Mouse (Mus musculus) CD4-positive, CD25-positive, alpha-beta regulatory T cell, adult 2 months (primary cell): ENCODE measurements at regions not wholly inside any gene's neighbourhood (a gene's known extent, or its start where the extent isn't known, plus 50 kb on each side); places are given as distances from the start of the nearest gene placed in this dataset.
"Not testable (repeated sequence)": the region's sequence is repeated elsewhere in the genome, so short reads cannot be mapped to it uniquely, and the experiment has no call there.

Source experiments
- DNase-seq: peaks from one replicate; pipeline ENCODE4 v3.0.0-alpha.2; 2012; ENCODE audit warnings: low read depth, low spot score

DNA sequence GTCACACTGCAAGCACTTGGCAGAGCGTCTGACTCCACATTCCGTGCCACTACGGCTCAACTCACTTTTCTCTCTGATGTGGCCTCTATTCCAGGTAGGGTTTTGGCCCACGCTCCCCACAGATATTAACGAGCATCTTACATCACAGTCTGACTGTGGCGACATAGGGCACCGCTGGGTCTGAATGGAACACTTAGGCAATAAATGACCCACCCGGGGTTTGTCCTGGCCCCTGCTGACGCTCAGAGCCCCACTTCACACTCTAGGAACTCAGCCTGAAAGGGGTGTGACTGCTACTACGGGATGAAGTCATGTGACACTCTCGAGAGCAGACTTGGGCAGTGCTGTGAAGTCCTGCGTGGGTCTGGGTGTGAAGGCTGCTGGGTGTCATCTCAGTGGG lies 475.9 kb downstream of the Zfp704 start:
- DNase-seq: no peak

DNA sequence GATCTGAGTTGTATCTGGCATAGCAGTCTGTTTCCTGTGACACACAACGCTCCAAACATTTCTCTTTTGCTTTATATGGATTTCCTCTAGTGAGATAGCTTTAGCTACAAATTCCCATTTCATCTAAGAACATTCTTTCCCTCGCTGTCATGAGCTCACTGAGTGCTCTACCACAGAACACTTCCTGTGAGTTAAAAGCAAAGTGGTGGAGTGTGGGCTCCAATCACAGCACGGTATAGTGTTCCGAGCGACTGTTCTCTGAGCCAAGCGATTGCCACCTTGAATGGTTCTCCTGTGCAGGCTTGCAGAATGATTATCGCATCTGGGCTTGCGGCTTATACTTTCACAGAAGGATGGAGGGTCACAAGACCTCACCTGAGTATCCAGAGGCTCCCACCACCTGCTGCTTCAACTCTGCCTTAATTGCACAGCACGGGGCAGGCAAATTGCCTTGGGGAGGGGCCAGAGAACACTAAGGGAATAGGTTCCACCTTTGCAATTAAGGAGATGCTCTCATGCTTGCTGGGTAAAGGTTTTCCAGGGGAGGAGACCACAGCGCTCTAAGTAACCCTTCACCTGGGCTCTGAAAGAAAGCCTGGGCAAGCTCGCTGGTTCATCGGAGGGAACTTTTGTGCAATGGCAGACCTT lies 477.7 kb downstream of the Zfp704 start:
- DNase-seq: peak; percentile 13

DNA sequence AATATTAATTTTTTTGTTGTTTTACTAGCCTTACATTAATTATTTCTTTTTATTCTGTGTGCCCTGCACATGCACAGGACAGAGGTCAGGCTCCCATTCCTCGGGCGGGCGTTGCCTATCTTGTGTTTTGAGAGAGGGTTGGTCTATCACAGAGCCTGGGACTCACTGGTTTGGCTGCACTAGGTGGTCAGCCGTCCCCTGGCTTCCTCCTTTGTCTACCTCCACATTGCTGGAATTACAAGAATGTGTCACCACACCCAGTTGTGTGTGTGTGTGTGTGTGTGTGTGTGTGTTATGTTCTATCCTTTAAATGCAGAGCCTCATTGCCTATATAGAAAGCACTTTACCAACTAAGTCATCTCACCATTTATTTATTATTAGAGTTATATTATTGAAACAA lies 478.5 kb downstream of the Zfp704 start:
- no peak for DNase-seq

DNA sequence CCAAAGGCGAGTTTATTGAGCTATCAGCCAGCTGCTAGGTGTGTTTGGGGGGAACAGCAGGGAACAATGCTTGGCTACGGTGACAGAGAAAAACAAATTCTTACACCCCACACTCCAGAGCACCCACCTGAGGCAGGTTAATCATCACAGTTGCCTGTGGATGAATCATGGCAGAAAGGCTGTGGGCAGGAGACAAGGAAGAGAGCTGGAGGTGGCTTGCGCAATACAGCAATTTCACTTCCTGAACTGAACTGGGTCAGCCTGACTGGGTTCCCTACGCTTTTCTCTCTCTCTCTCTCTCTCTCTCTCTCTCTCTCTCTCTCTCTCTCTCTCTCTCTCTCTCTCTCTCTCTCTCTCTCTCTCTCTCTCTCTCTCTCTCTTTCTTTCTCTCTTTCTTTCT lies 481.5 kb downstream of the Zfp704 start:
- no peak for DNase-seq

DNA sequence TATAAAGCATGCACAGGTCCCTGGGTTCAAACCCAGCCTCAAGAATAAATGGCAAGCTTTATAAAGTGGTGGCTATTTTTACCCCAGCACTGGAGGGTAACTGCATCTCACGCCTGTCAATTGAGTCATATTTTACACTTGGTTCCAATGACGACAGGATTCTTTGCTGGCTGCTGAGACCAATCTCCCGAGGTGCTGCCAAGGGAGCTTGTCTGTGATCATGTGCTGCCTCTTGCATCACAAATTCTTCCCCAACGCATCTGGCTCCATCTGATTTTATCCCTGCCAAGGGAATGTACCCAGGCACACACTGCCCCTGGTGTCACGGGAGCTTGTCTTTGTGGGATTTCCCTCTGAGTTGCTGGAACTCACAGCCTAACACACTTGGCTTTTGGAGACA lies 486.8 kb downstream of the Zfp704 start:
- DNase-seq: no peak

DNA sequence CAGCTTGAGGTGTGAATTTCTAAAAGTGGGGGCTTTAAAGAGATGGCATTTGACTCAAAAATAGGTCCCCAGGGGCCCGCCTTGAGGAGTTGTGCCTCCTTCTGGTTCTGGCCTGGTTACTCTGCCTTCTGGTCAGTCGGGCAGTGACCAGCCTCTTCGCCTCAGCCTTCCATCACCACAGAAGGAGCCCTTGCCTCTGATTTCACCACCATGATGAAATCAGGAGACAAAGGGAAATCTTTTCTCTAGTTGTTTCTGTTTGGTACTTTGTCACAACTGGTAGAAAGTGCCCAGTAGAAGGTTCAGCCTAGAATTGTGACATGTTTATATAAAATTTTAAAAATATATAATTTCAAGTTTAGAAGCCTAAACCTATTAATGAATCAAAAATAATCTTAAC lies 492.0 kb downstream of the Zfp704 start:
- DNase-seq: no peak

DNA sequence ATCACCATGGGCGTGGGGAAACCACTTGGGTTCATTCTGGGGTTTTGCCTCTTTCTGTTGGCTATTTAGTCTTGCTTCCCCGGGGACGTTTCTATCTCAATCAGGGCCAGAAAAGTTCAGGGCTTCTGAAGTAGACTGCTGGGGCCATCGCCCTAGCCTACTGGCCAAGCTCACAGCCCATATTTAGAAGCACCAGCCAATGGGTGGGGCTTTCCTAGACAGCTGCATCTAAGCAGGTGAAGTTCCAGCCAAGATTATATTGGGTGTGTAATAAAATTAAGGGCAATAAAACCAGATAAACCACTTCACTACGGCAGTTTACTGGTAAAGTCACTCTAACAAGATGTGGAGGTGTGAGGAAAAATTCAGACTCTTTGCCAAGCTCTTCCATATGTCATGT lies 496.5 kb downstream of the Zfp704 start:
- DNase-seq: no peak

DNA sequence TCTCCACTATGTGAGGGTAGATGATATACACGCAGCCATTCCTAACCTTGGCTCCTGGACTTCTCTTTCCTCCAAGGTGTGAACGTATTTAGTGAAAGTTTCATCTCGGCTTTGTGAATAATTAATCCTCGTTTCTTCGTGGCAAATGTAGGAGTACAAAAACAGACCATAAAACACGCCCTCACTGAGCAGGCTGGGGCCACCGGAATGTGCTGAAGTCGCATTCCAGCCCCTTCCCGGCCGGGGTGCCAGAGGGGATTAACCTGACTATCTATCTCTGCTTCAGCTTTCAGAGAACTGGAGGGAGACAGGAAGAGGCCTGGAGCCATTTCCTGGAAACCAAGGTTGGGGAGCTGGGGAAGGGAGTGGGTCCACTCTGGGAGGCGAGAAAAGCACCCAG lies 499.1 kb downstream of the Zfp704 start:
- no peak for DNase-seq

DNA sequence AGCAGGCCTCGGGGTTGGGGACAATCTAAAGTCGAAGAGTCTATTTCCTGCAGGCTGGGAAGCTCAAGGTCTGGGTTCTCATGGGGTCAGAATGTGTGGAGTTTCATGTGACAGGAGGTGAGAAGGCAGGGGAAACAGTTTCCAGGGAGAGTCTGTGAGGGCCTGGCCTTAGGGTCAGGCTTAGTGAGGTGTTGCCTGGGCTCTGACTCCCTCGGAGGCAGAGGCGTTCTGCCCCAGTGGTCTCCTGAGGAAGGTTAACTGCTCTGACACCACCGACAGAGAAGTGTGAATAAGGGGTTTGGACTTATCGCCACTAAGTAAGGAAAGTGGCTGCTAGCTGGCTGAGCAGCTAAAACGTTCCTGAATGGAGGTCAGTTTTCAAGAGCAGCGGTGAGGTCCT lies 499.9 kb downstream of the Zfp704 start:
- no peak for DNase-seq

DNA sequence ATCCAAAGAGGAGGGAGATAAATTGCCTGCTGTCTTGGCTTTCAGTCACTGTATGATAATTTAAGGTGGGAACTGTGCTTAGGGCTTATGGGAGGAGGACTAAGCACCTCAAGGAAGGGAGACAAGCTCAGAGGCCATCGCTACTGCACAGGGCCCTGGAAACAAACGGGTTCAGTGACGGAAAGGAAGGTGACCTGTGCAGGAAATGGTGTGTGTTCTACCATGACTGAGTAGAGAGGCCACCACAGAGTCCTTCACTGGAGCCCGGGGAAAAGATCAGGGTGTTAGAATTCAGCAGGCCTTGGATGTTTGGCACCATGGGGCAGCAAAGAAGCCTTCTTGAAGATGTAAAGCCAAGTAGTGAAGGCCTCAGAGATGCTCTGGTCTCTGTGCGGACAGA lies 500.4 kb downstream of the Zfp704 start:
- DNase-seq: no peak

DNA sequence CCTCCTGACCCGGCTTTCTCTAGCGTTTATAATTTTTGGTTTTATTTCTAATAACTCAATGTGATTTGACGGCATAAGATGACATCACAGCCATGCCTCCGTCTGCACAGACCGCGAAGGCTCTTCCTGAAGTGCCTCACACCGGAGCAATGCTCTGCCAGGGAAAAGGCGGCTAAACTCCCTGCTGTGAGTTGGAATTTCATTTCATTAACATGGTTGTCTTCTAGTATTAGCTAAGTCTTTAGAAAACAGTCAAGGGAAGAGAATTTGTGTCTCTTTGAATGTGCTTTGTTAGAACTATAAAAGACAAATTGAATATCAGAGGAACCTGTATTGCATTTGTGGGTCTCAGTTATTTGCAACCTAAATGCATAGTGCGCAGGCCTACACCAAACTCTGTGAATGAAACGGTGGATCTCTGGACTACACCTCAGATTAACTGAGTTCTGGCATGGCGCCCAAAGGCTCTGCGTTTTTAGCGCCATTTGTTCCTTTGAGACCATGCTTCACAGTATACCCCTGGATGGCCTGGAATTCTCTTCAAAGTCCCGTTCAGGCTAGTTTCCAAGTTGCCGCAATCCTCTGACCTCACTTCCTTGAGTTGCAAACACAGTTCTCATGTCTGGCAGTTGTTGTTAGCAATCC lies 502.0 kb downstream of the Zfp704 start:
- DNase-seq: no peak

DNA sequence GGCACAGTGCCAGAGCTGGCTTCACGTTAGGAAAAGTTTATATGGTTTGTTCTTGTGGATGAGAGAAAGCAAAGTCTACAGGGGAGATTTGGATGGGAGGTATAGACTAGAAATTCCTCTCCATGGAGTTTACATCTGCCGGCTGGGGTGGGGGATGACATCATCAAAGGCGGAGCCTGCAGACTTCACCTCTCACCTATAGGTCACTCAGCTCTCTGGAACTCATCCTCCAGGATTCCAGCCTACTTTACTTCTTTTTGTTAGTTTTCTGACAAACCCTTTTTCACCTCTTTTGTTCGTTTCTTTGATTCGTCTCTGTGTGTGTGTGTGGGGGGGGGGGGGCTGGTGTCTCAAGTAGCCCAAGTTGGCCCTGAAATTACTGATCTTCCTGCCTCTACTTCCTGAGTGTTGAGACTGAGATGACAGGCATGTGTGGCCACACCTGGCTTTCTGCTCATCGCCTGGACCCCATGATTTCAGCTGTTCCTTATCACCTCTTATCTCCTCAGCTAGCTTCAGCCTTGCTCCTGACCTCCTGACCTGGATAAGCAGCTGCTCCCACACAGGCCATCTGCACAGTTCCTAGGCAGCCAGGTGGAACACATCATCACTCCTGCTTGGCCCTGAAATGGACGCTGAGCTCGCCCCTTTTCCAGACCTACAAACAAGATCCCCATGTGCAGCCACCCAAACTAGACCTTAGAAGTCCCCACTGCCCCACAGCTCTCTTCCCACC lies 504.5 kb downstream of the Zfp704 start:
- DNase-seq: no peak

DNA sequence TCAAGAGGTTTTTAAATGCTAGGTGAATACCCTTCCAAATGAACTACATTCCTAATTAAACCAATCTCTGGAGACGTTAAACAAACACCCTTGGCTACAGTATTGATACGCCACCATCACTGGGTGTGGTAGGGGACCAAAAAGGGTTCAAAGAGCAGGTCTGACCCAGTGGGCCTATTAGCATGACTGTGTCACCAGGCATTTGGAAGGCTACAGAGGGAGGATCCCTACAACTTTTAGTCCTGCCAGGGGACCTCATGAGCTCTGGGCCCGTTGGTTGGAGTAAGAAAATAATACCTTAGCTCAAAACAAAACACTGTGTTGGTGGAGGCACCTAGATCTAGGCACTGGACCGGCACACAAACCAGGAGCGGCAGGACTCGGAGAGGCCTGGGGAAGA lies 506.4 kb downstream of the Zfp704 start:
- no peak for DNase-seq

DNA sequence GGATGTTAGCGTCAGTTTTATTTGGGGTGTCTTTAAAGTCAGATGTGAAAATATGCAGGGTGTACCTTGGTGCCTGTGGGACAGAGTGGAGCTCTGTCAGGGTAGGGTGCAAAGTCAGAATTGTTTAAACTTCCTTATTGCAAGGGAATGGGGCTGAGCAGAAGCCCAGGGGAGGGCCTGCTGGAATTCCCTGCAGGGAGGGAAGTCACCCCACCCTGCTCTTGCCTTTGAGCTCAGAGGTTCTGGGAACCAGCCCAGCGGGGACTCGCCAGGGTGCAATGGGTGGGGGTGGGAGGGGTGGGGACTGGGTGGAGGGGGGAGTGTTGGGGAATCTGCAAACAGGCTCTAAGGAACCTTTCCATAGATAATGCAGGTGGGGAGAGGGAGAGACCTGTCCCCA lies 508.6 kb downstream of the Zfp704 start:
- no peak for DNase-seq

DNA sequence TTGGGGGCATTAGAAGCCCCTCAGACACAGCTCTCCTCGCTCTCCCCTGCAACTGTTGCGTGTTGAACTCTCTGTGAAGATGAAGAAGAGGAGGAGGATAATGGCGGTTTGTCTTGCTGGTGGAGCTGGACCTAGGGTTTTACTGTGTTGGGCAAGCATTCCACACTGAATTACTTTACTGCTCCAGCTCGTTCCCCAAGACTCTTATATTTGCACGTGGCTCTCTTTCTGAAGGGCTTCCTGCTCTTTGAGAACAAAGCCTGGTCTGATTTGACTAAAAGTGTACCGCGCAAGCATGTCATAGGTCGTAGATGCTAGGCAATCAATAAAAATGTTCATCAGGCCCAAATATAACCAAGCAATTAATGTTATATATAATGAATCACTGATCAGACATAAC lies 509.1 kb downstream of the Zfp704 start:
- DNase-seq: no peak

DNA sequence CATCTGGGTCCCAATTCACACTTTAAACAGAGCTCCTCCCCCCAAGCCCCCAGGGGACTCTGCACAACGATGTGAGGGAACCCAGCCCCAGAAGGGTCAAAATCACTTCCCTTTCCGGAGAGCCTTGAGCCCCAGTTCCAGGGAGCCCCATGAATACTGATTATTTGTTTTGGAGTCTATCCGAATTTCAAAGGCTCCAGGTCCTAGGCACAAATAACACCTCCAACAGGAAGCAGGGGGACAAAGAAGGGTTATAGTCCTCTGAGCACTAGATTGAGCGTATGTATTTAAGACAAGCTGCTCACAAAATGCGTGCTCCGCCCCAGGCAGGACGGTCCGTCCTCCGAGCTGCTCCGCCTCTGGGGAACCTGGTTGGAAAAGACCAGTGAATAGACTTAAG lies 511.4 kb downstream of the Zfp704 start:
- DNase-seq: no peak

DNA sequence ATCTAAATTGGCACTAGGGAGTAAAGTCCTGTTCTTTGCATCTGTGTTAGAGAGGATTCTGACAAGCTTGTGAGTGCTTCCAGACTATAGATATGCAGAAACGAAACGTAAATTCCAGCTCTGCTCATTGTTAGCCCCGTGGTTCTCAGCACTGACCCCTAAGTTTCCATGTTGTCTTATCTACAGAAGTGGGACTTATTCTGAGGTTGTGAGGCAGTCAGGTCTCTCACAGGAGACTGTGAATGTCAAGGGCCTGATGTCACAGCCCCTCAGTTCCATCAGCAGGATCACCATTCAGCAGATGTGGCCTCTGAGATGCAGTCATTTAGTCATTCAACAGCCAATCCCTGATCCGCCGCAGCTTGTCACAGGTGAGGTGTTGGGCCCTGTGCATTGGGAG lies 525.8 kb downstream of the Zfp704 start:
- DNase-seq: no peak

DNA sequence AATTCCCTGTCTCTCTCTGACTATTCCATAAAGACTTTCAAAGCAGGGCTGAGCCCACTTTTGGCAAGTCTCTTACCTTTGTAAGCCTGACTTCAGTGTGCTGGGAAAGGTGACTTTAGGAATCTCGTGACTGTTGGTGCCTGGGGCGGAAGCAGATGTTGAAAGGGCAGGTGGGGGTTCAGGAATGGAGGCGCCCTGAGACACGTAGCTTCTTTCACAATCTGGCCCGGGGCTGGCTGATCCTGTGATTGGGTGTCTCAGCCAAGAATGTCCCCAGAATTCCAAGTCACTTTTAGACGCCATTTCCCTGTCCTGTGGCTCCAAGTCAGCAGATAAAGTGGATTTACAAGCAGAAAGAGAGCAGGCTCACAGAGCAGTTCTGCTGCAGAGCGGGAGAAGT lies 527.8 kb downstream of the Zfp704 start:
- no peak for DNase-seq

DNA sequence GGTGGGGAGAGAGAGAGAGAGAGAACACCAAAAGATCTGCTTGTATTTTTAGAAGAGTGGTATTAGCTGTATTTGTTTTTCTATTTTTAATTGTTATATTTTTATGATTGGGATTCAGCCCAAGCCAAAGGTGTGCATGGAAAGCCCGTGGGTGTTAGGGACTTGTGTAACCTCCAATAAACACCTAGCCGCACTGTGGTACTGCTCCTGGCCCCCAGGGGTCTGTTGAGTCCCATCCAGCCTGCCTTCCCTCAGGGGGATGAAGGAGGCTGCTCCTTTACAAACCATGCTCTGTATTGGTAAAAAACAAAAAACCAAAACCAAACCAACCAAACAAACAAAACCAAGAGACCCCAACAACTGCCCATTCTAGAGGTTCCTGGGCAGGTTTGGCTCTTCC lies 531.7 kb downstream of the Zfp704 start:
- no peak for DNase-seq

DNA sequence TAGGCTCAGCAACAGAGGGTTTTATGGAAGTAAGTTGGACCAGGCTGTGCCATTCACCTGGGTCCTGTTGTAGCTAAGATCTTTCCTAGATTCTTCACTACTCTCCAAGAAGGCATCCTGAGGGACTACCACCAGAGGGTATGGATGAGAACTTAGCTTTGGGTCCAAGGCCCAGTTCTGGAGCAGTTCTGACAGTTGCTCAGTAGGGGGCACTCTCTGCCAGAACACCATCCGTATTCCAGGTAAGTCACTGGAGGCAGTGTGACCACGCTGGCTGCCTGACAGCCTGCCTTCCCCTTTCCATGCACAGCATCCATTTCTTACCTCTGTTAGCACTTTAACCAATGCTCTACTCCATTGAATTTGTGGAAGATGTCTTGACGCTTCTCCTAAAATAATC lies 533.2 kb downstream of the Zfp704 start:
- DNase-seq: peak; percentile 71

DNA sequence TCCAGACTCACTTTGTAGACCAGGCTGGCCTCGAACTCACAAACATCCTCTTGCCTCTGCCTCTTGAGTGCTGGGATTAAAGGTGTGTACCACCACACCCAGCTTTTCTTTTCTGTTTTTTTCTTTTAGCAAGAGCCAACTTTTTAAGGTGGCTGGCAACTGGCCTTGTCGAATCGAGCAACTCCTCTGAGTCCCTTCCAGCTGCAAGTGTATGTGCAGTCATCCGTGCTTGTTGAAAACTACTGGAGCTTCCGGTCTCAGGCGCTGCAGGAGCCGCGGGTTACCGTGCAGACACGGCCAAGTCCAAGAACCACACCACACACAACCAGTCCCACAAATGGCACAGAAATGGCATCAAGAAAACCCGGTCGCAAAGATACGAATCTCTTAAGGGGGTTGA lies 537.4 kb downstream of the Zfp704 start:
- not testable (repeated sequence) for DNase-seq

DNA sequence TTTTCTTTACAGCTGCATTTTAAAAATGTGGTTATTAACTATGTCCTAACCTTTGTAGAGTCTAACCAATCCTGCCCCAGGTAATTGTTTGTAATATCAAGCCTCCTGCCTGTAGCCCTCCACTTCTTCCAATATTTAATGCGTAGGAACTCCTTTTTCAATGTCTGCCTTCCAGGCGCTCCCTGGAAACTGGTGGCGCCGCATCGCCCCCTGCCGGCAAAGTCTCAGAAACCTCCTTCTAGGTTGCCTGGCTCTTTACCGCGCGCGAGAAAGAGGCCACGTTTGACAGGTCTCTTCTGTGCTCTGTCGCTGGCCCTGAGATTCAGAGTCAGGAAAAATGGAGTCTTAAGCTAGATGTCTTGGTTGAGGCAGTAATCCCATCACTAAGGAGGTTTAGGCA lies 542.8 kb downstream of the Zfp704 start:
- DNase-seq: peak; percentile 77

DNA sequence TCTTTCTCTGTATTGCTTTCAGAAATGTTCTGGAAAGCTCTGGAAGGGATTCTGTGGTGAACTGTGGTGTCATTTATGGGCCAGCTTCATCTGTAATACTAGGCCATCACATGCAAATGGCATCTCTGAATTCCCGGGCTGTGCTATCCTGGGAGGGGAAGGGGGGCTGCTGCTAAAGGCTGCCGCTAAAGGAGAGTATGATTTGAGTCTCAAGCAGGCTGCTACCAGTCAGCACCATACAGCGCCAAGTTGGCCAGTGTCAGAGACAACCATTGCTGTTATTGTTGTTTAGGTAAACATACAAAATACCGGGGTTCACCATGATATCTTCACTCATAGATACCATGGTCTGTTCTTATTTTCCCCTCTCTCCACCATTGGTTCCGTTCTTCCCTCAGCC lies 543.5 kb downstream of the Zfp704 start:
- DNase-seq: no peak
